Mouse (Mus musculus): ENCODE measurements around the gene Gm42674. TPM values are rescaled to one million over a fixed set of nuclear protein-coding genes. Genes with fewer than 3 reads are reported as not detected.

The Gm42674 gene
- total RNA-seq, 2 experiments from 2014 or later: not detected

DNA sequence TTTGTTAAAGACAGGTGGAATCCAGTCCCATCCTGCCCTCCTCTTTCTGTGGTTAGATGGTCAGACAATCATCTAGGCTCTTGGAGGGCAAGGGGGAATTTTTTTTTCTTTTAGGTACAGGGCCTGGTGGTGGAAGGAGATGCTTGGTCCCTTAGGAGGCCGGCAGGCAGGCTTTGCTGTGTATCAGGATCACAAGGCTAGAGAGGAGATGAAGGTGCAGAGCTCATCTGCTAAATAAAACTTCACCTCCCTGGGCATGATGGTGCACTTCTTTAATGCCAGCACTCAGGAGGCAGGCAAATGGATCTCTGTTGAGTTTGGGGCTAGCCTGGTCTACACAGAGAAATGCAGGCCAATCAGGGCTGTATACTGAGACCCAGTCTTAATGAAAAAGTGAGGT is 14.2 kb downstream of the Gm42674 start:
- intact Hi-C loops (cut with DNase I): no loop called here
- DNase-seq: no peak

- DNase-seq: no peak
- intact Hi-C loops (cut with DNase I): no loop called here
Observed at GRCm38 (mm10) chr3:90617586-90617985, 15.9 kb downstream of the Gm42674 start.

DNA sequence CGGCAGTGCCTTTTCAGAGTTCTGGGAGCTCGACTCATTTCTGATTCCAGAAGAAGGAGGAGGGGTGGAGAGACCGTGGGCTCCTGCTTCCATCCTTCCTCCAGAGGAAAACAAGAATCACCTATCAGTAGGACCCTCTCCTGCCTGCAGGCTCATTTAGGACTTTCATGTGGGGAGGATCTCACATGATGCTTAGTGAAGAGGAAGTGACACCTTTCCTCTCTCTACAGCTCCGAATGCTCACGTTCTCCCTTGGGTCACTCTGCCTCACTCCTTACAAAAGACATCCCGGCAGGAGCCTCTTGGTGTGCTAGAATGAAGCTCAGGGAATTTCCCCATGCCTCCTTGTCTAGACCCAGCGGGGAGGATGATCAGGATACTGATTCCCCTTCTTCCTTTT is 19.8 kb downstream of the Gm42674 start:
- intact Hi-C loops (cut with DNase I): loop anchor here (10.0 kb wide), 1 partner anchor 117 kb away; the partner anchor contains the start of gene Chtop
- no peak for DNase-seq

- intact Hi-C loops (cut with DNase I): loop anchor here (10.0 kb wide), 1 partner anchor 119 kb away; the partner anchor contains the start of gene Chtop
- DNase-seq: peak; percentile 53
Observed at GRCm38 (mm10) chr3:90623435-90624071, 21.8 kb downstream of the Gm42674 start.

DNA sequence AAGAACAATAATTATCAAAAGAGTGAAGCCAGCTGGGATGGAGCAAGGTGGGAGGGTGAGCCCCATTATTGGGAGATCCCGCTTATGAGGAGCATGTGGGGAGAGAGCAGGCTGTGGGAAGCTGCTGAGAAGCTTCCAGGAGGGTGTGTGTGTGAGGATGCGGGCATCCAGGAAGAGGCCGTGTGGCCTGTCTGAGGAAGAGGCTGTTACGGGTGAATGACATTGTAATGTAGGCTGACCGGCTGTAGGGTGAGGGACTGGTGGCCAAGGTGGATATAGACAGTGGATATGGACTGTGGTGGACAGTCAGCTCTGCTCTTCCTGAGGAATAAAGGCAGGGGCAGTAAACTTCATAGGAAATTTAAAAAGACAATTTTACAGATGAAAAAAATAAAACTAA is 23.8 kb downstream of the Gm42674 start:
- no peak for DNase-seq
- intact Hi-C loops (cut with DNase I): loop anchor here (10.0 kb wide), 1 partner anchor 121 kb away; the partner anchor contains the start of gene Chtop

GRCm38 (mm10) chr3:90626266-90627021 is 24.7 kb downstream of the Gm42674 start:
- intact Hi-C loops (cut with DNase I): loop anchor here (10.0 kb wide), 1 partner anchor 122 kb away; the partner anchor contains the start of gene Chtop
- no peak for DNase-seq

DNA sequence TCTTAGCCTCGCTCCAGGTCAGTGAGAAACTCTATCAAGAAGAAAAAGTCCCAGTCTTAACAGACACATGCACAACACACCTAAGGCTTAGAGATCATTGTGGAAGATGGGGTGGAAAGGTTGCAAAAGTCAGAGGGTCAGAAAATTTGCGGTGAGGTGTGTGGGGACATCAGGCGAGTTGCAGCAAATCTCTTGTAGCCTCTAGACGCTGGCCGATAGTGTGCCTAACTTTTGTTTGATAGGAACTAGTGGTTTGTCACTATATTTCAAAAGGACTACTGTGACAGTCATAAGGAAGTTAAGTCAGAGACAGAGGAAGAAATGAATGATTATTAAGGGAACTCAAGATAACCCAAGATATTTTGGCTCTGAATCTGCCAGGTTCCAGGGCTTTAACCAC is 25.7 kb downstream of the Gm42674 start:
- DNase-seq: no peak
- intact Hi-C loops (cut with DNase I): loop anchor here (10.0 kb wide), 1 partner anchor 123 kb away; the partner anchor contains the start of gene Chtop

DNA sequence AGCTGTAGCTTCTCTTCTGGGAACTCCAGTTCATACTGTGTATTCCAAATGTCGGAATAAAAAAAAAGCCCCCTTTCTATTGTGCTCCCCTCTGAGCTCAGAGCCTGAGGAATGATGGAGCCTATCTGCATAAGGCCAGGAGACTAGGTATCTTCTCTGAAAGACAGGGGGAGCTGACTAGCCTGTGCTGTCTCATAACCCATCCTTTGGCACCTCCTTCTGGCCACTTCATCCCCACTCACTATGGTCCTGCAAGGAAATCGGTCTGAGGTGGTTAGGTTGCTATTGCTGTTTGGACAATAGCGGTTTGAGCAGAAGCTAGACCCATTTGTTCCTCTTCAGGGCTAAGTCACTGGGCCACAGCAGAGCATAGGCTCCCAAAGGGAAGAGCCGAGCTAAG is 26.1 kb downstream of the Gm42674 start:
- no peak for DNase-seq
- intact Hi-C loops (cut with DNase I): loop anchor here (10.0 kb wide), 1 partner anchor 123 kb away; the partner anchor contains the start of gene Chtop

- intact Hi-C loops (cut with DNase I): loop anchor here (10.0 kb wide), 1 partner anchor 124 kb away; the partner anchor contains the start of gene Chtop
- DNase-seq: no peak
Observed at GRCm38 (mm10) chr3:90629298-90629697, 27.6 kb downstream of the Gm42674 start.

DNA sequence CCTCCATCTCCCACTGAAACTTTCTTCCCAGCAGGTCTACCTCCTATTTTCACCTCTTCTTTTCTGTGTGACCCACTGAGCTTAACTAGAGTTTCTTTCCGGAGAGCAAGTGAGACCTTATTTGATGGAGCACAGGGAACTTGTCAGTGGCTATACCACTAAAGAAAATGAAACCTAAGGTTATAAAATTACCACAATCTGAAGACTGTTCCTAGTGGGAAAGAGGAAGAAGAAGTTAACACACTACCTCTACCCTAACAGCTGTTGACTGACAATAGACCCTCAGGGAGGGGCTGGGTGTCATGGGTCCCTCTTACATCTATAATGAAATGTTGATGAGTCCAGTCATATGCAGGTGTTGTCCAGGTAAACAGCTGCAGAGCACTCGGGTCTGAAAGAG is 30.3 kb downstream of the Gm42674 start:
- DNase-seq: no peak

GRCm38 (mm10) chr3:90638511-90639275 is 37.0 kb downstream of the Gm42674 start:
- no peak for DNase-seq
- intact Hi-C loops (cut with DNase I): no loop called here

More for the DNA sequence above, 30.3 kb downstream of the Gm42674 start:
- intact Hi-C loops (cut with DNase I): no loop called here

- peak; percentile 21 for DNase-seq
Observed at GRCm38 (mm10) chr3:90639511-90640154, 37.9 kb downstream of the Gm42674 start.

GRCm38 (mm10) chr3:90640981-90641380 is 39.3 kb downstream of the Gm42674 start:
- DNase-seq: no peak

More at GRCm38 (mm10) chr3:90639511-90640154, 37.9 kb downstream of the Gm42674 start:
- intact Hi-C loops (cut with DNase I): no loop called here

GRCm38 (mm10) chr3:90644220-90644619 is 42.5 kb downstream of the Gm42674 start:
- intact Hi-C loops (cut with DNase I): no loop called here
- peak; percentile 33 for DNase-seq

More at GRCm38 (mm10) chr3:90640981-90641380, 39.3 kb downstream of the Gm42674 start:
- intact Hi-C loops (cut with DNase I): no loop called here

- intact Hi-C loops (cut with DNase I): no loop called here
- no peak for DNase-seq
Observed at GRCm38 (mm10) chr3:90647291-90647690, 45.6 kb downstream of the Gm42674 start.

- no peak for DNase-seq
- intact Hi-C loops (cut with DNase I): no loop called here
Observed at GRCm38 (mm10) chr3:90648981-90649380, 47.3 kb downstream of the Gm42674 start.

GRCm38 (mm10) chr3:90649832-90650231 is 48.1 kb downstream of the Gm42674 start:
- intact Hi-C loops (cut with DNase I): loop anchor here (5.0 kb wide), 2 partner anchors 63 to 158 kb away; partner anchors contain the start of gene Snapin
- no peak for DNase-seq

DNA sequence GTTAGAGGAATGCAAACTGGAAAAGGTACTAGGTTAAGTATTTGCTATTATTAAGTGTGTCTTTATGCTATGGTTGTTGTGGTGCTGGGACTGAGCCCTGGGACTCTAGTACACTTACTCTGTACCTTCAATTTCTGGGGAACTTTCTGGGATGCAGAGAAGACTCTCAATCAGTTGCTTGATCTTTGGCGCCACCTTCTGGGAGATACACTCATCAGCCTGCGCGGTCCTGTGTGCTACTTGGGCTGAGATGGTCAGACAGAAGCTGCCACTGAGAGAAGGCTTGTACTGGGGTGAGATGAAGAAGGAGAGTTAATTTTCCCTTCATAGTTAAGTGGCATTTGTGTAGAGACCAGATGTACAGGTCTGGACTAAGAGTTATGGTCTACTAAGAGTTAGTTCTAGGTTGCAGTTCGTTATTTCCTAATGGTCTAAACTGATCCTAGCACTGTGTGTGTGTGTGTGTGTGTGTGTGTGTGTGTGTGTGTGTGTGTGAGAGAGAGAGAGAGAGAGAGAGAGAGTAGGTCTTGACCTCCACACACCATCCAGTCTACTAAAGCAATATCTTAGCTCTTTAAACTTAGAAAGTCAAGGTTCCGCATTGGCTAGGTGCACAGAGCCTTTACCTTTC is 51.3 kb downstream of the Gm42674 start:
- intact Hi-C loops (cut with DNase I): loop anchor here (5.0 kb wide), 2 partner anchors 66 to 161 kb away; partner anchors contain the start of gene Snapin
- peak; percentile 77 for DNase-seq

DNA sequence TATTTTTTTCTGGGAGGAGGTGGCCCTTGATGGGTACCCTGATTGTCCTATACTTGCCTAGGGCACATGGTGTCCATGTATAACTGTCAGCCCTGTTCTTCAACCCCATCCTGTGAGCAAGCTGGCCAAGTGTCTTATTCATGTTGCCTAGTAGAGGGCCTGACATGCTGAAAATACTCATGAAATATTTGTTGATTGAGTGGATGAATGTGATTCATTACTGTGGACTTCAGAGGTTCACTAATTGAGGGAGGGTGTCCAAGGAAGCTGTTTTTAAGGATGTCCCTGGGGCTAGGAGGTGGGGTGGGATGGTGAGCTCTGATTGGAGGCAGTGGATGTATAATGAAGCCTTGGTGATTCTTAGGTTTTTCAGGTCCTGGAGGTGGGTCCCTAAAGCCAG is 52.0 kb downstream of the Gm42674 start, which contains the start of gene S100a7a:
S100a7a (plus strand) TSS at position 301 of the 400 bp plus-strand sequence.
- no peak for DNase-seq
- intact Hi-C loops (cut with DNase I): loop anchor here (5.0 kb wide), 2 partner anchors 66 to 161 kb away; partner anchors contain the start of gene Snapin
